Mouse (Mus musculus): Measurements from ENCODE around the gene Ins1. TPM values are rescaled to one million over a fixed set of nuclear protein-coding genes. Genes with fewer than 3 reads are reported as not detected.

Gene Ins1
- 100 to 1,000 TPM in 1 of 2 experiments, not detected in 1; 305 TPM for total RNA-seq (2021)
- long read RNA-seq, experiment 1: 0 reads
- long read RNA-seq, experiment 2, transcript Ins1-201 (2 exons, 1,062 nt): major isoform, 162 of 265 reads
- long read RNA-seq, experiment 2, partial matches to known transcripts: 0 of 265 reads
- long read RNA-seq, experiment 2, other reads (novel, unspliced or antisense): 103 of 265 reads

DNA sequence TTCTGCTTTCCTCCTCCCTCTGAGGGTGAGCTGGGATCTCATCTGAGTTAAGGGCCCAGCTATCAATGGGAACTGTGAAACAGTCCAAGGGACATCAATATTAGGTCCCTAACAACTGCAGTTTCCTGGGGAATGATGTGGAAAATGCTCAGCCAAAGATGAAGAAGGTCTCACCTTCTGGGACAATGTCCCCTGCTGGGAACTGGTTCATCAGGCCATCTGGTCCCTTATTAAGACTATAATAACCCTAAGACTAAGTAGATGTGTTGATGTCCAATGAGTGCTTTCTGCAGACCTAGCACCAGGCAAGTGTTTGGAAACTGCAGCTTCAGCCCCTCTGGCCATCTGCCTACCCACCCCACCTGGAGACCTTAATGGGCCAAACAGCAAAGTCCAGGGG is at the start of gene Ins1:
Gene Ins1, plus strand, starts transcription at position 301 of the 400 bp plus-strand sequence.
- DNase-seq (ENCODE audit: low spot score in 2 of 2): no peak

Measured in adrenal gland, postnatal 4 days (tissue).